Mouse (Mus musculus) kidney, adult 2 months (tissue): ENCODE results near the gene Cep295. TPM values are rescaled to one million over a fixed set of nuclear protein-coding genes. Genes with fewer than 3 reads are reported as not detected.
A peak's percentile ranks its signal among the peaks of the same experiment; 100 is the strongest.
"Not testable (repeated sequence)": the region's sequence is repeated elsewhere in the genome, so short reads cannot be mapped to it uniquely, and the experiment has no call there.

Source experiments
- DNase-seq: peaks from one replicate; pipeline ENCODE4 v3.0.0; 2021
- H3K27ac ChIP-seq: fragments of 200-500 bp; 2 replicates; pipeline ENCODE4 v1.5.1; 2012; ENCODE audit warnings: low read depth, low read length, control low read depth, inconsistent platforms; ENCODE audit not compliant: insufficient read depth
- H3K27me3 ChIP-seq: fragments of 200-500 bp; replicated peaks from 2 replicates; pipeline ENCODE4 v1.6.1; 2012; ENCODE audit warnings: mild to moderate bottlenecking, moderate library complexity, low read length, inconsistent platforms; ENCODE audit not compliant: control insufficient read depth, insufficient read depth
- H3K36me3 ChIP-seq: fragments of 200-500 bp; 2 replicates; pipeline ENCODE4 v1.6.1; 2012; ENCODE audit warnings: mild to moderate bottlenecking, moderate library complexity, low read length, inconsistent platforms; ENCODE audit not compliant: control insufficient read depth, insufficient read depth
- H3K4me1 ChIP-seq: fragments of 200-500 bp; 2 replicates; pipeline ENCODE4 v1.6.1; 2011; ENCODE audit warnings: low read length; ENCODE audit not compliant: control insufficient read depth, insufficient read depth
- H3K4me3 ChIP-seq: fragments of 200-500 bp; 2 replicates; pipeline ENCODE4 v1.5.1; 2011; ENCODE audit warnings: mild to moderate bottlenecking, low read depth, low read length, control low read depth; ENCODE audit not compliant: insufficient read depth
- CTCF ChIP-seq: fragments of 200-500 bp; conservative IDR thresholded peaks from 2 replicates; pipeline ENCODE4 v1.5.1; 2011; ENCODE audit warnings: low read depth, mild to moderate bottlenecking, control low read depth, low read length, moderate library complexity, mixed read lengths; ENCODE audit not compliant: insufficient read depth, insufficient read length
- POLR2A ChIP-seq: fragments of 200-500 bp; IDR thresholded peaks from one replicate; pipeline ENCODE4 v1.6.1; 2011; ENCODE audit warnings: low read depth, low read length, control low read depth
- WGBS: fragments of 180-500 bp; shearing (Covaris S2); methylation state at CpG from one replicate; pipeline ENCODE4 v1.1.7; 2018; 5-methylcytosine and 5-hydroxymethylcytosine counted together
- polyA plus RNA-seq: library from polyadenylated mRNA; depleted of rRNA; stranded (reverse); fragments of >200 nt; gene quantifications from 2 replicates; pipeline ENCODE4 v1.2.3, GENCODE M21; 2012

Cep295 gene
- polyA plus RNA-seq, 1 experiment = 2.9 TPM

- Histone ChIP-seq H3K27me3 (no peaks in the 10 kb centered on the region), H3K27ac (no peak overlapping the region), H3K36me3 (no peaks in the 10 kb centered on the region), H3K4me1 (no peaks in the 10 kb centered on the region), H3K4me3 (no peak overlapping the region)
- WGBS = 91% methylated on average over 1 of the region's 1 CpGs
- no peak for DNase-seq
- TF ChIP-seq CTCF (no peak), POLR2A (no peak)
These were observed 7.3 kb upstream of the Cep295 start for GRCm38 (mm10) chr9:15364843-15365242.

GRCm38 (mm10) chr9:15356916-15357483 is 588 bp downstream of the Cep295 start:
- TF ChIP-seq POLR2A (no peak), CTCF (no peak)
- 1% methylated on average over 9 of the region's 9 CpGs for WGBS
- Histone ChIP-seq H3K4me3 (peak overlapping the region; percentile 73), H3K4me1 (no peaks in the 10 kb centered on the region), H3K27ac (no peak overlapping the region), H3K36me3 (no peaks in the 10 kb centered on the region; the same call in 1 of the 2 replicates), H3K27me3 (no peaks in the 10 kb centered on the region)
- DNase-seq = no peak

- no peak overlapping the region for H3K27ac ChIP-seq
These were observed 7.7 kb downstream of the Cep295 start for GRCm38 (mm10) chr9:15349925-15350324.

GRCm38 (mm10) chr9:15337776-15338175 is 19.8 kb downstream of the Cep295 start:
- Histone ChIP-seq H3K4me3 (no peak overlapping the region), H3K36me3 (peaks cover 9% of the 10 kb centered on the region), H3K27ac (no peak overlapping the region), H3K4me1 (no peaks in the 10 kb centered on the region), H3K27me3 (no peaks in the 10 kb centered on the region)
- 67% methylated on average over 4 of the region's 4 CpGs for WGBS
- peak; percentile 74 for DNase-seq
- TF ChIP-seq POLR2A (no peak), CTCF (no peak)

More at GRCm38 (mm10) chr9:15349925-15350324, 7.7 kb downstream of the Cep295 start:
- 46% methylated on average over 2 of the region's 2 CpGs for WGBS
- Histone ChIP-seq H3K4me1 (no peaks in the 10 kb centered on the region), H3K36me3 (peaks cover 1% of the 10 kb centered on the region), H3K27me3 (no peaks in the 10 kb centered on the region), H3K4me3 (no peak overlapping the region)
- TF ChIP-seq CTCF (no peak), POLR2A (no peak)
- DNase-seq = no peak

GRCm38 (mm10) chr9:15318170-15318742 is 39.3 kb downstream of the Cep295 start:
- Histone ChIP-seq H3K36me3 (peaks cover 11% of the 10 kb centered on the region), H3K27ac (no peak overlapping the region), H3K4me3 (no peak overlapping the region), H3K4me1 (no peaks in the 10 kb centered on the region), H3K27me3 (no peaks in the 10 kb centered on the region)
- no peak for DNase-seq
- 73% methylated on average over 2 of the region's 2 CpGs for WGBS
- TF ChIP-seq CTCF (no peak), POLR2A (no peak)

- H3K36me3 ChIP-seq = peaks cover 13% of the 10 kb centered on the region
- no peaks in the 10 kb centered on the region for H3K27me3 ChIP-seq
- H3K4me3 ChIP-seq = no peak overlapping the region
- H3K4me1 ChIP-seq = no peaks in the 10 kb centered on the region
- TF ChIP-seq POLR2A = no peak
- no peak for TF ChIP-seq CTCF
- H3K27ac ChIP-seq = no peak overlapping the region
- WGBS = 68% methylated on average over 5 of the region's 5 CpGs
- DNase-seq = no peak
These were observed 40.1 kb downstream of the Cep295 start for GRCm38 (mm10) chr9:15317223-15318169.

GRCm38 (mm10) chr9:15316296-15316695 is 41.3 kb downstream of the Cep295 start:
- not testable (repeated sequence) for H3K4me3 ChIP-seq, H3K4me1 ChIP-seq, H3K27me3 ChIP-seq, H3K27ac ChIP-seq, DNase-seq
- H3K36me3 ChIP-seq = peaks cover 17% of the 10 kb centered on the region
- 100% methylated on average over 2 of the region's 2 CpGs for WGBS
